Mouse (Mus musculus) erythroblast, embryonic 14.5 days (primary cell): ENCODE results near the gene Ern1.

Experiments used
- GATA1 ChIP-seq: IDR thresholded peaks from 2 replicates; pipeline ENCODE4 v1.6.1; 2012; ENCODE audit warnings: low read length, inconsistent platforms, mixed read lengths
- TAL1 ChIP-seq: IDR thresholded peaks from 3 replicates; pipeline ENCODE4 v1.6.1; 2012; ENCODE audit warnings: low read length, inconsistent platforms, mixed read lengths

- no peak for TF ChIP-seq GATA1
- no peak for TF ChIP-seq TAL1
These were observed 90.0 kb downstream of the Ern1 start for GRCm38 (mm10) chr11:106397656-106398055.
